Mouse (Mus musculus) cortical plate, adult 2 months (tissue): ENCODE results near the gene Ehbp1. TPM values are rescaled to one million over a fixed set of nuclear protein-coding genes. Genes with fewer than 3 reads are reported as not detected.

Experiments
- H3K27ac ChIP-seq: fragments of 200-500 bp; 2 replicates; pipeline ENCODE4 v1.5.1; 2012; ENCODE audit warnings: low read length, control low read depth, inconsistent platforms; ENCODE audit not compliant: insufficient read depth
- H3K4me1 ChIP-seq: fragments of 200-500 bp; 2 replicates; pipeline ENCODE4 v1.6.1; 2011; ENCODE audit warnings: low read length; ENCODE audit not compliant: control insufficient read depth, insufficient read depth
- H3K4me3 ChIP-seq: fragments of 200-500 bp; 2 replicates; pipeline ENCODE4 v1.5.1; 2011; ENCODE audit warnings: mild to moderate bottlenecking, low read length, control low read depth; ENCODE audit not compliant: insufficient read depth
- CTCF ChIP-seq: fragments of 200-500 bp; IDR thresholded peaks from 2 replicates; pipeline ENCODE4 v1.5.1; 2011; ENCODE audit warnings: mild to moderate bottlenecking, control low read depth, low read length; ENCODE audit not compliant: insufficient read depth; ENCODE audit errors: extremely low read depth
- POLR2A ChIP-seq: fragments of 200-500 bp; IDR thresholded peaks from 2 replicates; pipeline ENCODE4 v1.6.1; 2011; ENCODE audit warnings: mild to moderate bottlenecking, low read length, control low read depth; ENCODE audit not compliant: insufficient read depth; ENCODE audit errors: extremely low read depth
- polyA plus RNA-seq: library from polyadenylated mRNA; depleted of rRNA; stranded (reverse); fragments of >200 nt; gene quantifications from 2 replicates; pipeline ENCODE4 v1.2.3, GENCODE M21; 2012

Ehbp1 gene
- polyA plus RNA-seq, 1 experiment, result 26.4 TPM

- peak overlapping the region; percentile 36 for H3K4me3 ChIP-seq
- peak; percentile 97 for TF ChIP-seq POLR2A
- TF ChIP-seq CTCF, result no peak
- peak overlapping the region; percentile 17; the same call in 1 of the 2 replicates for H3K27ac ChIP-seq
- peaks cover 4% of the 10 kb centered on the region for H3K4me1 ChIP-seq
Observed at GRCm38 (mm10) chr11:22286885-22287512, 55.1 kb downstream of the Ehbp1 start.

- peak overlapping the region; percentile 36 for H3K4me3 ChIP-seq
- H3K4me1 ChIP-seq, result peaks cover 4% of the 10 kb centered on the region
- TF ChIP-seq POLR2A, result no peak
- TF ChIP-seq CTCF, result no peak
- 0 out of 2 replicates have a peak overlapping the region, but pooled peaks have one; percentile 27 for H3K27ac ChIP-seq
Observed at GRCm38 (mm10) chr11:22286371-22286872, 55.7 kb downstream of the Ehbp1 start.

DNA sequence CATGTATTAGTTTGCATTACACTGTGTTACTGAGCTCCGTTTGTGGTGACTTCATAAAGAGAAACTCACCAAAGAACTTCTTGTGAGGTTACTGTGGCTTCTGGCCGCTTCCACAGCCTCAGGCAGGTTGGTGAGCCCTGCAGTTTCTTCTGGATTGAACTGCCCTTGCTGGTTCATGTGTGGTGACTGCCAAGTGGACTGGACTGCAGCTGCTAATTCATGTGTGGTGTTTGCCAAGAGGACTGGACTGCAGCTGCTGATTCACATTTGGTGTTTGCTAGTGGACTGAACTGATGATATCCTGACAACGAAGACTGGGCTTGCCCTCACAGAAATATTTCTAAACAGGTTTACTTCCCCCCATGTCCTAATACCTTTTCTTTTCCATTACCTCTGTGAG, 65.4 kb downstream of the Ehbp1 start:
- Histone ChIP-seq H3K4me1 (no peaks in the 10 kb centered on the region; the same call in 1 of the 2 replicates), H3K4me3 (no peak overlapping the region), H3K27ac (no peak overlapping the region)
- TF ChIP-seq POLR2A (no peak), CTCF (no peak)

DNA sequence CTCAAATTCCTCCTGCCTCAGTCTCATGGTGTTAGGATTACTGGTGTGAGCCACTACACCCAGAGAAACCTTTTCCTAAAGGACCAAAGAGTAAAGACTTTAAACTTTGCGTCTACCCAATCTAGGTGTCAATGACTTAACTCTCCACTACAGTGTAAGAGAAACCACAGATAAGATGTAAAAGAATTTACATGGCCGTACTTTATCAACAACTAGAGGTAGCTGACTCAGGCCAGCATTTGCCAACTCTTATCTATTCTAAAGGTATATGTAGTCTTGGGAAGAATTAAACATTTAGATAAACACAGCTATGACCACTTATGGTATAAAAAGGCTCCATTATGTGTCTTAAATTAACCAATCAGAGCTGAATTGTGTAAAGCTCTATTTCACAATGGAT, 67.9 kb downstream of the Ehbp1 start:
- TF ChIP-seq CTCF (no peak), POLR2A (no peak)
- Histone ChIP-seq H3K4me3 (no peak overlapping the region), H3K4me1 (peaks cover 2% of the 10 kb centered on the region; the same call in 1 of the 2 replicates), H3K27ac (no peak overlapping the region)

DNA sequence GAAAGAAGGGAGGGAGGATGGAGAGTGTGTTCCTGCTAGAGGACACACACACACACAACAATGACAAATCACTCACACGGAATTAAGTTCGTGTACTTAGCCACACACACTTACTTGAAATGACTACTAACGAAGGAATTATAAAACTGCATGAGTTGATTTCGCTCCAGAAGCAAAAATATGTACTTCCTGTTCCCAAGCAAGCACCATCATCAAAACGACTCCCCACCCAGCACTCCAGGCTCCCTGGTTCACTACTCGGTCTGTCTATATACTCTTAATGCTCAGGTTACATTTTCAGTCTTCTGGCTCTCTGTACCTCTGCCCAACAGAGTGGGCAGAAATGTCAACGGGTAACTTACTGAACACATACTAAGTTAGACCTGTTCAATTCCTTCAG, 68.7 kb downstream of the Ehbp1 start:
- Histone ChIP-seq H3K4me1 (peaks cover 2% of the 10 kb centered on the region; the same call in 1 of the 2 replicates), H3K27ac (no peak overlapping the region), H3K4me3 (no peak overlapping the region)
- TF ChIP-seq POLR2A (no peak), CTCF (no peak)

DNA sequence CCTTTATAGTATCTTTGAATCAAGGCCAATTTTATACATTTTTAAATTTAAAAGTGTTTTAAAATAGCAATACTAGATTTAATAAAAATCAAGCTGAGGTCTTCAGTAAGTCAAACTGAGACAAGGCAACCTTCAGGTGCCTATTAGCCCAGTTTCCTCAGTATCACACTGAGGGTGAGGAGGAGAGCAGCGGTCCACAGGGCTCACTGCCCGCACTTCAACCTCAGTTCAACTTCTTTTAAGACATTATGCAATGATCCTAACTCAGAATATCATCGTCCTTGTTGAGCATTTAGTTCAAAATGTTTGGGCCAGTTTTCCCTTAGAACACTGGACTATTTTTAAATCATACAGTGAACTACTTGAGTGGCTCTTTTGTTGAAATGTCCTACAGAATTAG, 70.2 kb downstream of the Ehbp1 start:
- Histone ChIP-seq H3K4me3 (no peak overlapping the region), H3K27ac (no peak overlapping the region), H3K4me1 (peaks cover 2% of the 10 kb centered on the region; the same call in 1 of the 2 replicates)
- TF ChIP-seq CTCF (no peak), POLR2A (no peak)

DNA sequence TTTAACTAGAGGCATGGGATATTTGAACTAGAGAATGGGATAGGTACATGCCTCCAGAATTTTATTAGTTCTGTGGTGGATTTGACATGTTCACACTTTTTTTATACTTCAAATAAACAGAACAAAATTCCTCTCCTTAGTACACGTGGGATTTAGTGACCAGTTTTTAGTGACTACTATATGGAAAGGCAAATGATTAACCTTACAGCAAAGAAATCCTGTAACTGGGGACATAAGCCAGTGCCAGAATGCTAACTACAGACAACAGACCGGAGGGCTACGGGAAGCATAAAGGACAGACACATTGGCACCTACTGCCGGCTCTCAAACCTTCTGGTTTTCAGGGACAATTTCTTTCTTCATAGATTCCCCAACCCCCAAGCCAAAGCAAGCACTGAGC, 72.4 kb downstream of the Ehbp1 start:
- Histone ChIP-seq H3K4me3 (no peak overlapping the region), H3K27ac (no peak overlapping the region), H3K4me1 (peaks cover 2% of the 10 kb centered on the region; the same call in 1 of the 2 replicates)
- TF ChIP-seq POLR2A (no peak), CTCF (no peak)

- Histone ChIP-seq H3K4me3 (no peak overlapping the region), H3K4me1 (peaks cover 2% of the 10 kb centered on the region; the same call in 1 of the 2 replicates), H3K27ac (no peak overlapping the region)
- TF ChIP-seq CTCF, result no peak
- no peak for TF ChIP-seq POLR2A
Observed at GRCm38 (mm10) chr11:22269173-22269572, 72.9 kb downstream of the Ehbp1 start.

DNA sequence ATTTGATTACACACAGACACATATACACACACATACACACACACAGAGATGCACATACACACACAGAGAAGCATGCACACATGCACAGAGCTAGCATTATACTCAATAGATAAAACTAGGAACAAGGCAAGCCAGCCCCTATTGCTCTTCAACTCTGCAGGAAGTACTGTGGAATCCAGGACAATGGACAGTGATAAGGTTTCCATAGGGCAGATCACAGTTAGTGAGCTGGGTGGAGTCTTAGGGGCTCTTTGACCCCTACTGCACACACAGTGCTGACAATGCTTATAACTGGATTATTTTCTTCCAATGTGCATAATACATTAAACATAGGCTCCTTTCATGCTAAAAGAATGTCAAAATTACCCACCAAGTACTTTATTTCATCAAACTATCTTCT, 75.1 kb downstream of the Ehbp1 start:
- TF ChIP-seq CTCF (no peak), POLR2A (no peak)
- H3K4me1 ChIP-seq, result peaks cover 2% of the 10 kb centered on the region; the same call in 1 of the 2 replicates
- no peak overlapping the region for H3K27ac ChIP-seq
- H3K4me3 ChIP-seq, result no peak overlapping the region

DNA sequence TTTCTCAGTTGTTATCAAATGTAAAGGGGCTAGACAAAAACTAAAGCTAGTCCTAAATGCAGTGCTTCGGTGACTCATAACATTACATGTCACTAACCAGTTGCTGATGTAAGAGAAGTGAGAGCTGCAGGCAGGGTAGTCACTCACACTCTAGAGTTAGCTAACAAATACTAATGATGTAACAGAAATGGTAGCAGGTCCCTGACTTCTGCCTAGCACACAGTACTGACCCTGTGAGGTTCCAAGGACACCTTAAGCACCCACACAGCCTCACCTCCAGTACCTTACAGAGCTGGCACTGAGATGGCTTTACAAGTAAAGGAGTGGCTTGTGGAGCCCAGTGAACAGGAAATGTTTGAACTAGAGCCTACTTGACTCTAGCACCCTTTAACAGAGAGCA, 86.7 kb downstream of the Ehbp1 start:
- Histone ChIP-seq H3K4me3 (no peak overlapping the region), H3K4me1 (no peaks in the 10 kb centered on the region), H3K27ac (no peak overlapping the region)
- TF ChIP-seq POLR2A (no peak), CTCF (no peak)
